ENCODE assay signal across 12 mouse cellular contexts in the genomic region with DNA sequence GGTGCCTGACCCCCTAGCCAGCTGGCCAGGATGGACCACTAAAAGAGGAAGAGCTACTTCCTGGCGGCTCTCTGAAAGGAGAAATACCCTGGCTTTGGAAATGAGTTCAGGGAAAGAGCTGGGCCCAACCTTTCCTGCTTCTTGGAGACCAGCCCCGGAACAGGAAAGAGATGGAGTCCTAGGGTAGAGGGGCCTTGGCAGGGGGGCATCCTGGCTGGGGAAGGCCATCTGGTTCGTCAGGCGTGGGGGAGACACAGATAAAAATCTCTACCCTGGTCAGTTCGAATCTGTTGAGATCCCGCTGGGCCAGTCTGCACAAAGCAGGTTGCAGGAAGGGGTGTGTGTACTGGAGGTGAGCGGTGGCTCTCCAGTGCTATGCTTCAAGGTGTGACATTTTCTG. TPM values are rescaled to one million over a fixed set of nuclear protein-coding genes. Genes with fewer than 3 reads are reported as not detected.
DNase-seq lines count a peak whose midpoint lies in the region; ATAC-seq lines count a peak whose summit lies in the region.
"Had no signal": no experiment of that assay in that cellular context is flagged by ENCODE, and none has a peak within 500 bp of the region (broad histone marks: within the 10 kb centered on the region; RNA-seq: fewer than 3 reads in every experiment).

No protein-coding gene starts in this region.

- no peaks in the 10 kb centered on the region for H3K9me3 ChIP-seq in lung, embryonic 15.5 days
- no peaks in the 10 kb centered on the region for H3K9me3 ChIP-seq in heart, embryonic 14.5 days (ENCODE audit: control insufficient read depth, low read length)
- no peaks in the 10 kb centered on the region for H3K9me3 ChIP-seq in forebrain, embryonic 16.5 days (ENCODE audit: control insufficient read depth, low read length)
- H3K9me3 ChIP-seq: embryonic facial prominence, embryonic 12.5 days; hindbrain, embryonic 12.5 days; liver, embryonic 15.5 days; stomach, embryonic 15.5 days had no signal

- whole genome bisulfite sequencing in lung, embryonic 15.5 days = 53% methylated on average over 7 of the region's 7 CpGs
- 62% methylated on average over 7 of the region's 7 CpGs for WGBS in heart, embryonic 14.5 days
- WGBS in forebrain, embryonic 16.5 days = 73% methylated on average over 7 of the region's 7 CpGs

- peak overlapping the region; percentile 56 for H3K27ac ChIP-seq in lung, embryonic 15.5 days
- H3K27ac ChIP-seq in heart, embryonic 14.5 days (replicated peaks in 1 of 2; ENCODE audit: control insufficient read depth in 1 of 2, insufficient read depth in 1 of 2, low read depth in 2 of 2, low read length in 2 of 2) = peak overlapping the region; percentile 11 to 34; a peak in 2 of 4 replicates
- no peak overlapping the region for H3K27ac ChIP-seq in forebrain, embryonic 16.5 days (ENCODE audit: low read length)
- H3K27ac ChIP-seq: embryonic facial prominence, embryonic 12.5 days; hindbrain, embryonic 12.5 days; liver, embryonic 15.5 days; stomach, embryonic 15.5 days had no signal

- DNase-seq in cerebellum, adult 11-12 months = peak; percentile 46
- no peak for DNase-seq in cerebellum, postnatal 4 days (ENCODE audit: low spot score in 2 of 2)
- DNase-seq in lung, postnatal 14 days = no peak
- peak; percentile 49 for DNase-seq in lung, postnatal 36 days

- H3K4me3 ChIP-seq in lung, embryonic 15.5 days = no peak overlapping the region
- no peak overlapping the region for H3K4me3 ChIP-seq in heart, embryonic 14.5 days (ENCODE audit: control insufficient read depth in 1 of 2, insufficient read depth in 1 of 2, low read depth in 1 of 2, low read length in 2 of 2)
- no peak overlapping the region for H3K4me3 ChIP-seq in forebrain, embryonic 16.5 days (replicated peaks; ENCODE audit: low read length)
- H3K4me3 ChIP-seq: embryonic facial prominence, embryonic 12.5 days; hindbrain, embryonic 12.5 days; liver, embryonic 15.5 days; stomach, embryonic 15.5 days had no signal

- no peak overlapping the region for H3K4me2 ChIP-seq in lung, embryonic 15.5 days
- no peak overlapping the region for H3K4me2 ChIP-seq in heart, embryonic 14.5 days (ENCODE audit: low read length)
- H3K4me2 ChIP-seq in forebrain, embryonic 16.5 days (ENCODE audit: low read length) = no peak overlapping the region
- H3K4me2 ChIP-seq: embryonic facial prominence, embryonic 12.5 days; hindbrain, embryonic 12.5 days; liver, embryonic 15.5 days; stomach, embryonic 15.5 days had no signal

- ATAC-seq in lung, embryonic 15.5 days (ENCODE audit: borderline replicate concordance, extremely low read depth, low FRiP score, low TSS enrichment) = no peak
- ATAC-seq in heart, embryonic 14.5 days (ENCODE audit: insufficient number of reproducible peaks, insufficient read depth, low FRiP score, low read depth) = no peak
- no peak for ATAC-seq in monocyte, adult 5-6 weeks (replicated peaks; ENCODE audit: insufficient number of reproducible peaks, low FRiP score, low TSS enrichment, poor library complexity, severe bottlenecking)
- ATAC-seq in forebrain, embryonic 16.5 days = no peak

- H3K4me1 ChIP-seq in lung, embryonic 15.5 days = peaks cover 46% of the 10 kb centered on the region
- peaks cover 34 to 42% of the 10 kb centered on the region in 2 experiments for H3K4me1 ChIP-seq in heart, embryonic 14.5 days (ENCODE audit: control insufficient read depth in 2 of 2, insufficient read depth in 2 of 2, low read length in 2 of 2)
- no peaks in the 10 kb centered on the region for H3K4me1 ChIP-seq in forebrain, embryonic 16.5 days (replicated peaks; ENCODE audit: control insufficient read depth, insufficient read depth, low read length)

- peaks cover 34% of the 10 kb centered on the region; the same call in 1 of the 2 replicates for H3K36me3 ChIP-seq in lung, embryonic 15.5 days
- peaks cover 36% of the 10 kb centered on the region for H3K36me3 ChIP-seq in heart, embryonic 14.5 days (ENCODE audit: control insufficient read depth, insufficient read depth, low read length)
- H3K36me3 ChIP-seq in forebrain, embryonic 16.5 days (ENCODE audit: control insufficient read depth, insufficient read depth) = no peaks in the 10 kb centered on the region
- H3K36me3 ChIP-seq: hindbrain, embryonic 12.5 days; liver, embryonic 15.5 days had no signal

- no peaks in the 10 kb centered on the region for H3K27me3 ChIP-seq in lung, embryonic 15.5 days
- H3K27me3 ChIP-seq in heart, embryonic 14.5 days (ENCODE audit: control insufficient read depth, insufficient read depth, low read length) = no peaks in the 10 kb centered on the region
- H3K27me3 ChIP-seq in forebrain, embryonic 16.5 days (replicated peaks; ENCODE audit: control insufficient read depth, insufficient read depth, low read length) = no peaks in the 10 kb centered on the region
- H3K27me3 ChIP-seq: embryonic facial prominence, embryonic 12.5 days; hindbrain, embryonic 12.5 days; liver, embryonic 15.5 days; stomach, embryonic 15.5 days had no signal

- H3K9ac ChIP-seq in lung, embryonic 15.5 days = no peak overlapping the region
- H3K9ac ChIP-seq in heart, embryonic 14.5 days (ENCODE audit: low read length) = no peak overlapping the region
- H3K9ac ChIP-seq in forebrain, embryonic 16.5 days (replicated peaks; ENCODE audit: low read depth, low read length) = no peak overlapping the region
- H3K9ac ChIP-seq: embryonic facial prominence, embryonic 12.5 days; hindbrain, embryonic 12.5 days; liver, embryonic 15.5 days; stomach, embryonic 15.5 days had no signal

RNA-seq across cellular contexts. Expression of a gene that starts 15.0 kb away (rescaled TPM):
- polyA plus RNA-seq in lung, embryonic 15.5 days (2015; fragmentation: Nextera tagmentation; extraction: Ambion mirVana) = 10.8 and 11.0 TPM in 2 replicates
- 1.9 TPM in 2 replicates for polyA plus RNA-seq in heart, embryonic 14.5 days (2014; fragmentation: Nextera tagmentation; extraction: Ambion mirVana)
- total RNA-seq in monocyte, adult 5-6 weeks (2017) = not detected in 3 replicates
- 0.92 and 1.5 TPM in 2 replicates for polyA plus RNA-seq in forebrain, embryonic 16.5 days (2015; fragmentation: Nextera tagmentation; extraction: Ambion mirVana)

RNA-seq across cellular contexts. Expression of a gene that starts 52.0 kb away (rescaled TPM):
- 3.1 and 3.6 TPM in 2 replicates for polyA plus RNA-seq in lung, embryonic 15.5 days (2015; fragmentation: Nextera tagmentation; extraction: Ambion mirVana)
- polyA plus RNA-seq in heart, embryonic 14.5 days (2014; fragmentation: Nextera tagmentation; extraction: Ambion mirVana) = 0.88 and 0.92 TPM in 2 replicates
- not detected in 3 replicates for total RNA-seq in monocyte, adult 5-6 weeks (2017)
- 11.6 and 19.8 TPM in 2 replicates for polyA plus RNA-seq in forebrain, embryonic 16.5 days (2015; fragmentation: Nextera tagmentation; extraction: Ambion mirVana)

Comparison
In these comparisons a context has a peak if more than half of its experiments do, and no peak if none do; other contexts are left out.
1. DNase-seq: peak in cerebellum, adult 11-12 months (single experiment) and lung, postnatal 36 days (single experiment); none in cerebellum, postnatal 4 days (0 of 2) and lung, postnatal 14 days (single experiment).